Mouse (Mus musculus) inflammation-experienced regulatory T-cells, adult 6 months (primary cell): ENCODE results near the gene Skp2. TPM values are rescaled to one million over a fixed set of nuclear protein-coding genes. Genes with fewer than 3 reads are reported as not detected.
A peak's percentile ranks its signal among the peaks of the same experiment; 100 is the strongest.

Experiments
- ATAC-seq: one replicate; pipeline ENCODE4 v1.8.0; 2017
- polyA plus RNA-seq, 3 experiments: library from polyadenylated mRNA; unstranded; fragments of 100-300 nt; shearing (Covaris generic); gene quantifications; one replicate each; pipeline ENCODE4 v1.2.1; 2017

Skp2 gene
- polyA plus RNA-seq: 1 to 10 TPM; 3.9 to 9.8 (median 6.3) TPM

DNA sequence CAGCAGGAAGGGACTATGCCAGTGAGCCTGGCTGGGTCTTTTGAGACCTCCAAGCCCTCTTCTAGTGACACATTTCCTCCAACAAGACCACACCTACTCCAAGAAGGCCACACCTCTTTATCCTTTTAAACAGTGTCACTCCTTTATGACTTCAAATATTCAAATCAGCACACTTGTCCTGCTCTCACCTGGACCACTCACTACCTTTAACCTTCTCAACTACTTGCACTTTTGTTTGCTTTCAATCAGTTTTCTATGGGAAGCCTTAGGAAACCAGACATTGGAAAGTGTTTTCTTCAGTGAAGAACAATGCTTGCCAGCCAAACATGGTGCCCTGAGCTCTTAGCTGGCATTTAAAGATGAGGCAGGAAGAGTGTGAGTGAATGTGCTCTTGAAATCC is at the start of gene Skp2:
Gene Skp2, minus strand, starts transcription at position 101 of the 400 bp plus-strand sequence.
- no peak for ATAC-seq

GRCm38 (mm10) chr15:9198421-9198820 is 43.2 kb upstream of the Skp2 start:
- ATAC-seq: no peak

DNA sequence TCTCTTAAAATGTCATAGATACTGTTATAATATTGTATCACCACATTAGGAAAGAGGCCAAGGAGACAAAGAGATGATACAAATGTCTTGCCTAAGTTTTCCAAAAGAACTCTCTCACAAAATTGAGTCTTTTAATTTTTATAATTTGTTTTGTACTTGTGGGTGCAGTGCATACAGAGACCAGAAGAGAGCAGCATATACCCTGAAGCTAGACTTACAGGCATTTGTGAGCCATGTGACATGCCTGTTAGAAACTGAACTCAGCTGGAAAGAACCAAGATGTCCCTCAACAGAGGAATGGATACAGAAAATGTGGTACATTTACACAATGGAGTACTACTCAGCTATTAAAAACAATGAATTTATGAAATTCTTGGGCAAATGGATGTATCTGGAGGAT is 37.5 kb upstream of the Skp2 start:
- ATAC-seq: peak; percentile 46

DNA sequence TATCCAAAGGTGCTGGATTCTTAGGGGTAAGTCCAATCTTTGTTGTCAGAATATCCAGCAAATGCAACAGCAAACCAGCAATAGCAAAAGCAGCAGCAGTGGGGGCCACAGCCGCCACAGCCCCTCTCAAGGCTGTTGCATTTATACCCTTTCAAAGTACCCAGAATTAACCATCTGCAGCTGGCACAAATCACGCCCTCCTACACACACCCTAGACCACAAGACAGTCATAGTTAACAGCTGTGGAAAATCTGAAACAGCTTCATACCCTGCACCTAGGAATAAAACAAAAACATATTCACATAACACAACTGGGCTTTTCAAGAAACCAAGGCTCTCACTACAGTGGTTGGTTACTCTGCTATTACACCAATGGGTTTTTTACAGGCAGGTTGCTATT is 34.6 kb upstream of the Skp2 start:
- ATAC-seq: no peak

- ATAC-seq: no peak
Observed at GRCm38 (mm10) chr15:9183995-9184394, 28.8 kb upstream of the Skp2 start.

DNA sequence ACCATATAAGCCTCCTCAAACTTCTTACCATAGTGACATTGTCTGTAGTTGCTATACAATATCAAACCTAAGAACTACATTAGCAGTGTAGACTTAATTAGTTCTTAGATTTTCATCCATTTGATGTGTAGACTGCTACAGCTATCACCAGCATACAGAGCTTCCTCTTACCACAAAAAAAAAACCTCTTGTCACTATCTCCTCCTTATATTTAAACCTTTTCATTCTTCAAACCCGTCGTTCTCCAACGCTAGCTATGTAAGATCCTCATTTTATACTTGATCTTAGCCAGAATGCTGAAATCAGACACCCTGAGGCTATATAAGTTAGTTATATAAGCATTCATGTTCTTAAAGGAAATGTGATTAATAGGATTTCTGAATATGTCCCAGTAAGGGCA is 21.8 kb upstream of the Skp2 start:
- no peak for ATAC-seq

GRCm38 (mm10) chr15:9164125-9164524 is 8.9 kb upstream of the Skp2 start:
- ATAC-seq: no peak

DNA sequence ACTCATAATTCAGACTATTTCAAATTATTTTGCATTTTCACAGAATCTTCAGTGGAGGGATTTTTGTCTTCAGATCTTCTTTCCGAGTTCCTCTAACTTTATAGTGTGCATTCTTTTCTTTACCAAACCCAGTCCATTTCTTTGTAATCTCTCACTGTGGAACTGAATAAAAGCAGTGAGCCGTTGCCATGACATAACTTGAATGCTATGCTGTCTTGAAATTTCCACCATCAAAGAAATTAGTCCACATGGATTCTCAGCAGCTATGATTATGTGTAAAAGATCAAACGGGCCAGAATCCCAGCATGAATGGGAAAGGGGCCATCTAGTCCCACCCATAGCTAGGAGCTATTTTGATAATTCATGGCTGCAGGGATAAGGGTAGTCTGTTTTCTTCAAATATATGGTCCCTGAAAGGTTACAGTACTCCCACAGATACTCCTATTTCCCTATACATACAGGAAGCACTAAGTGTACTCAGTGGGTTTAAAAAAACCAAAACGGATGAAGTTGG is 7.4 kb upstream of the Skp2 start:
- ATAC-seq: no peak

DNA sequence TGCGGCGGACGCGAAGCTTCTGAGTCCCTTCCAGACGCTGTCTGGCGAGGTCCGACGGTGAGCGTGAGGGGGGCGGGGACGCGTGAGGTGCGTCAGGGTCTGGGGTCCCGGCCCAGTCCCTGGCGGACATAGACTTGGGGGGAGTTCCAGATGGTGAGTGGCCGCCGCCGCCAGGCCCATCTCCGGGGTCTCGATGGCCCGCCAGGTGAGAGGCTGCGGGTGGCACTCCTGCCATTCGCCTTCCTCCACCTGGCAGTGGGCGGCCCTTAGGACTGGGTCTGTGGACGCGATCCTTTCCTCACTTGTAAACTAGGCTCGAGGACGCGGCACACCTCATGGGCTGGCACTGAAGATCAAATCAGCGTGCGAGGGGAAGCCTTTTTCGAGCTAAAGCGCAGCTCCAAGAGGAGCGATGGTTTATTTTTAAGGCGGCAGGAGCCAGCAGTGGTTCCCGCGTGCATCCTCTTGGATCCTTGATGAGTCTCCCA is 14.5 kb downstream of the Skp2 start:
- peak; percentile 39 for ATAC-seq

- ATAC-seq: peak; percentile 98
Observed at GRCm38 (mm10) chr15:9140252-9140680, 15.0 kb downstream of the Skp2 start, which contains the start of gene Lmbrd2. Lmbrd2 (plus strand) TSS chr15:9140550.

DNA sequence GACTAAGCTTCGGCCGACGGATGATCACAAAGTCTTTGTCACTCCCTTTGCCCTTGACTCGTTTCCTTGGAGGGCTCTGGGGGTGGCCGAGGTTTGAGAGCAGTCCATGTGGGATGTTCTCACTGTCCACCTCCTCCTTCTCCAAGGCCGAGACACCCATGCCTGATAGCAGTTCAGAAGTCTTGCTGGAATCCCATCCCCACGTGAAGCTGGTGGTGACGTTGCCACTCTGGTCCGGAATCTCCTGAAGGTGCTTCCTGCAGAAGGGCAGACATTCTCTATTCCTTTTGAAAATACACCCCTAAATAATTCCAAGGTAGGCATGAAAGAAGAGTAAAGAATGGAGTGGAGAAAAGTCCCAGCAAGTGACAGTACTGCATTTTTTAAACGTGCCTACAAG is 15.8 kb downstream of the Skp2 start:
- no peak for ATAC-seq

GRCm38 (mm10) chr15:9134891-9135507 is 20.2 kb downstream of the Skp2 start:
- ATAC-seq: no peak

GRCm38 (mm10) chr15:9132693-9133443 is 22.4 kb downstream of the Skp2 start:
- no peak for ATAC-seq

DNA sequence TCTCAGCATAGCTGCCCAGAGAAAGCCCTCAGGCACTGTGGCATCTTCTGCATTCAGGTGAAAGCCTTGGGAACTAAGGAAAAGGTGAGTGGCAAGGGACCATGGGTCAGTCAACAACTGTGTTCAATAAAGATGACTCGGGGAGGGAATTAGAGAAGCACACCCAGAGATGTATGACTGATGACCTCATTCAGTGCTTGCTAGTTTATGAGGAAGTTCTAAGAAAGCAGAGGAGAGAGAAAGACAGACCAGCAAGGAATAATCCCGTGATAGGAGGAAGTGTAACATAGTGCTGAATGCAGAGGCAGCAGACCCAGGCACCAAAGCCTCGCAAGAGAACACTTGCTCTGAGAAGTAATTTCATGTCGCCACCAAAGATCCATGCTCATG is 23.7 kb downstream of the Skp2 start:
- ATAC-seq: no peak

DNA sequence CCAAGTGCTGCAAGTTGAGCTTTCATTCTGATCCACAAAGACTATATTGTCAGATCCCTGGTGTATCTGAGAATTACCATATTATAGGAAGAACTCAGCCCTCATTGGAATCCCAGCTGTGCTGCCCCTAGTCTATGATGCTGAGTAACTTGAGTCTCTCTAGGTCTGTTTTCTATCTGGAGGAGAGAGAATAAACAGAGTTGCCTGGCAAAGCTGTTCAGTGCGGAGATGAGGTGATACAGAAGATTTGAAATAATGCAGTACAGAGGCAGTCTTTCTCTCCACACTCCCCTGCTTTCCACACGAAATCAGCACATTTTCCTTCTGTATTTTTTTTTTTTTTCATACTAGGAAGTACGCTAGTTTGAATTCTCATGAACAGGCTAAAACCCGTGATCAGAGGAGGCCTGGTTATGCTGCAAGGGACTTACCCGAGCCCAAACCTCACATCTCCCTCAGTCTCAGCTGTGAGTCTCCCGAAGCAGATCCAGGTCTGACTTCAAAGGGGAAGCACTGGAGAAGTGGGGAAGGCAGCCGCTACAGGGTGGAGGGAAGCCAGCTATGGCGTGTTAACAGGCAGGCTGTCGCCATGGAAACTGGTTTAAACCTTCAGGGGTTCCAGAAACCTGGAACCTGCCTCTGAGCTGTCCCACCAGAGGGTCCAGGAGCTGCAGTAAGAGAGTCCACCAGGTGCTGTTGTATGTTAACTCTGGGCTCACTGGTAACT is 24.3 kb downstream of the Skp2 start:
- ATAC-seq: no peak

GRCm38 (mm10) chr15:9127051-9127791 is 28.0 kb downstream of the Skp2 start:
- ATAC-seq: no peak

DNA sequence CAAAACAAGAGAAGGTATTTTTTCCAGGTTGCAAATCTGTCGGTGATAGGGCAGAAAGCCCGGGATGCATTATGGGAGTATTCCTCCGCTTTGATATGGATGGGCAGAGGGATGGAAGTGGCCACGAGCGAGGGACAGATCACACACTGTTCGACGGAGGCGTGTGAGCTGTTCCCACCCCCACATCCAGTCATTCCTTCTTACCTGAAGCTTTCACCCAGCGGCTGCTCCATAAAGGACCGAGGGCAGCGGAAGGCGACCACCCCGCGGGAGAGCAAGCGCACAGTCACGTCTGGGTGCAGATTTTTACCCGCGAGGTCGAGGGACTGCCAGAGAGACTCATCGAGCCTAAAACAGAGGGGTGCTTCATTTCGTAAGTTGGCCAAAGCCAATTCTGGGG is 30.4 kb downstream of the Skp2 start:
- no peak for ATAC-seq

DNA sequence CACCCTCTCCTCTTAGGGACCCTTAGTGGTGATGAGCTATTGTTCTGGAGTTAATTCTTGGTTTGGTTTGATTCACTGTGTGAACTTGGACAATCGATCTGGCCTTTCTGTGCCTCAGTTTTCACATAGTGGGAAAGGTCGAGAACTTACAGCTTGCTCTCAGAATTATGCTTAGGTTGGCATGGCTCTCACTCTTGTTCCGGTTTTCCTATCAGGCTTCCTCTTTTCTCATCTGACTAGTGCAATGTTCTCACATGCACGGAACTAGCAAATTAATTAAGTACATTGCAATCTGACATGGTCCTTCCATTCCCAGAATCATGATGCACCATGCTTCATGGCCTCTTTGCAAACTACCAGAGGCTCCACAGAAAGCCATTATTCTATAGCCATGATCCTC is 32.2 kb downstream of the Skp2 start:
- ATAC-seq: no peak

DNA sequence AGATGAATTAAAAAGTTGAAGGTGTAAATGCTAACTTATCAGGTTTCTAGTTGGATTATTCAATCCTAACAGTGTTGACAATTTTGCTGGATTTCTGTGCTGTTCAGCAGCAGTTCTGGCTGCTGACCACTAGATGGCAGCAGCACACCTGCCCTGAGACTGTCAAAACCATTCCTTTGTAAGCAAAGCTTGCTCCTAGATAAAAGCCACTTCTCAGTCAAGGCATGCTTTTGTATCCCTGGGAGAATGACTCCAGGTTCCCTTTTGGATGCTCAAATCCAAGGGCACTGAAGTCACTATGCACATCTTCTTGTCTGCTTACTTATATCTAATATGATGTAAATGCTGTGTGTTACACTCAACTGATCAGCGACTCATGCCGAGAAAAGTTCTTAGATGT is 35.1 kb downstream of the Skp2 start:
- ATAC-seq: peak; percentile 89

DNA sequence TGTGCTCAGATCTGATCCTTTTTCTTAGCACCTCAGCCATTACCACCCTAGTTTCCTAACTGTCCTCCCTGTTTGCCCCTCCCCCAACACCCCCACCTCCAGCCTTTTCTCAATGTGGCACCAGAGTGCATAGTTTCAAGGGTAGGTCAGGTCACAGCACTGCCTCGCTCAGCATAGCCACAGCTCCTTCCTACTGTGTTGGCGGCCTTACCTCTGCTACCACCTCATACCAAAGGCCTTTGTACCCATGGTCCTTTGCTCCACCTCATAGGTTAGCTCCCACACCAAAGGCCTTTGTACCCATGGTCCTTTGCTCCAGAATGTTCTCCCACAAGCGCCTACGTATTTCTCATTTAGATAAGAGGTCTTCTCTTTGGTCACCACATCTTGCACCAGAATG is 36.4 kb downstream of the Skp2 start:
- ATAC-seq: no peak

GRCm38 (mm10) chr15:9114599-9114998 is 40.6 kb downstream of the Skp2 start:
- no peak for ATAC-seq

- no peak for ATAC-seq
Observed at GRCm38 (mm10) chr15:9114131-9114530, 41.1 kb downstream of the Skp2 start.

DNA sequence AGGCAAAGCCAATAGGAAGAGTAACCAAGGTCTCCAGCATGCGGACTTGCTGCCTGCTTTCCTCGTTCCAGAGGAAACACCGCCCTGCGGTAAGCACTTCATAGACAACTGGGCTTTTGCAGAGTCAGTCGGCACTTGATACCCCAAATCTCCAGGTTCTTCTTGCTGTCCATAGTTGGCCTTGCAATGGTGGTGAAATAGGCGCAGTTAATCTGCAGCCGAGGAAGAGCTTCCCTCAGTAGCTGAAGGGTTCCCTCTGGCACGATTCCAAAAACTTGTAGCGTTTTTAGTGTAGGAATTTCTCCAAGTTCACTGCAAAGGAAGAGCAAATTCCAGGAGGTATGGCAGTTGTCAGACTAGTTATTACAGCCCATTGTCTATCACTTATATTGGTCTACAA is 41.7 kb downstream of the Skp2 start:
- ATAC-seq: no peak
